Mouse (Mus musculus) myocyte (in vitro differentiated cells): Measurements from ENCODE around the gene Cd320.

Experiments used
- E2F4 ChIP-seq: IDR thresholded peaks from one replicate; pipeline ENCODE4 v1.6.1; 2011; ENCODE audit warnings: mild to moderate bottlenecking, control low read depth, moderate library complexity; ENCODE audit not compliant: insufficient read depth
- POLR2A ChIP-seq: IDR thresholded peaks from one replicate; pipeline ENCODE4 v1.6.1; 2011; ENCODE audit warnings: low read depth, mild to moderate bottlenecking, control low read depth, moderate library complexity; ENCODE audit not compliant: insufficient read length
- POLR2AphosphoS2 ChIP-seq: IDR thresholded peaks from one replicate; pipeline ENCODE4 v1.6.1; 2011; ENCODE audit warnings: low read depth, control low read depth; ENCODE audit not compliant: insufficient read length
- USF1 ChIP-seq: IDR thresholded peaks from one replicate; pipeline ENCODE4 v1.6.1; 2011; ENCODE audit warnings: low read depth, mild to moderate bottlenecking, control low read depth, moderate library complexity

DNA sequence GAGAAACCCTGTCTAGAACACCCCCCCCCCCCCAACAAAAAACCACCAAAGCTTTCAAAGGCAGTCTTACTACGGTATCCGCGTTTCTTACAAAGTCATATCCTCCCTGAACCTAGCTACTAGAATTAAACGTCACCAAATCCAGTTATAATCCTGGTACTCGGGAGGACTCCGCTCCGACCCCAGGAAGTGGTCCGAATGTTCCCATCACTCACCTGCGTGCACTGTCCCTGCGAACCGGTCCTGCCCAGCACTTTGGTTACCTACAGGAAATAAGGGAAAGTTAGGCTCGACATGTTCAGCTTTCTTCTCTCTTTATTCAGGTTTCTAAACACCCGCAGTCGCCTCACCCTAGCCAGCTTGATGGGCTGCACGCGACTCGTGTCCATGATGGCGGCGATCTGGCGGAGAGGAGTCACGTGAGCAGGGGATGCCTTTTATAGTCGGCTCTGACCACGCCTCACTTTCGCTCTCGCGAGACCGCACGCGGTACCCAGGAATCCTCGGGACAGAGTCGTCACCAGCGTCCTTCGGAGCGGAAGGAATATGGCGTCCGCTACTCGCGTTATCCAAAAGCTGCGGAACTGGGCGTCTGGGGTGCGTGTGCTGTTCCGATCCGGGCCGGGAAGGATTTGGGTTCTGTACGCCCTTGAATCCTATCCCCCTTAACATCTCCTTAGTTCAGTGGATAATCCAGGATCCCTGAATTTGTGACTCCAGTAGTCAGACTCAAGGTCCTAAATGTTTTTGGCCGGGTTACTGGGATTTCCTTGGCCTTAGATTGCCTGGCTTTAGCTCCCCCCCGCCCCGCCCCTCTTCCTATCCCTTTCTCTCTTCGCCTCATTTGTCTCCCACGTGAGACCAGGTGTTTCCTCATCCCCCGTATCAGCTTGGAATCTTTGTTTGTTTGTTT lies 18.6 kb upstream of the Cd320 start, which contains the start of the genes Rps28 and Ndufa7:
- TF ChIP-seq E2F4 (no peak), USF1 (peak; percentile 97), POLR2AphosphoS2 (peak; percentile 97), POLR2A (peak; percentile 93)
